Mouse (Mus musculus): ENCODE results near the gene Pi16. TPM values are rescaled to one million over a fixed set of nuclear protein-coding genes. Genes with fewer than 3 reads are reported as not detected.

Gene Pi16
- polyA plus RNA-seq, 1 experiment from 2014 or later = 0.36 TPM

- WGBS = 23% methylated on average over 5 of the region's 5 CpGs
- Histone ChIP-seq H3K36me3 (ENCODE audit: control insufficient read depth, insufficient read depth, low read length) (no peaks in the 10 kb centered on the region), H3K27me3 (ENCODE audit: control insufficient read depth, insufficient read depth, low read length) (no peaks in the 10 kb centered on the region), H3K4me1 (ENCODE audit: control insufficient read depth, insufficient read depth, low read length) (peaks cover 18% of the 10 kb centered on the region), H3K9ac (ENCODE audit: low read length) (peak overlapping the region; percentile 72), H3K4me3 (ENCODE audit: low read depth, low read length) (no peak overlapping the region), H3K9me3 (ENCODE audit: control insufficient read depth, low read length) (no peaks in the 10 kb centered on the region), H3K4me2 (ENCODE audit: low read depth) (peak overlapping the region; percentile 53), H3K27ac (ENCODE audit: low read depth, low read length) (peak overlapping the region; percentile 99)
- ATAC-seq (ENCODE audit: insufficient read depth, low FRiP score, low TSS enrichment) = peak; percentile 66
- DNase-seq (ENCODE audit: low spot score) = peak; percentile 71
Measured at GRCm38 (mm10) chr17:29355461-29355840, 38.0 kb downstream of the Pi16 start.

- Histone ChIP-seq H3K27ac (ENCODE audit: low read depth, low read length) (peak overlapping the region; percentile 99), H3K4me3 (ENCODE audit: low read depth, low read length) (peak overlapping the region; percentile 17), H3K4me2 (ENCODE audit: low read depth) (peak overlapping the region; percentile 53), H3K9me3 (ENCODE audit: control insufficient read depth, low read length) (no peaks in the 10 kb centered on the region), H3K36me3 (ENCODE audit: control insufficient read depth, insufficient read depth, low read length) (no peaks in the 10 kb centered on the region), H3K9ac (ENCODE audit: low read length) (peak overlapping the region; percentile 72), H3K4me1 (ENCODE audit: control insufficient read depth, insufficient read depth, low read length) (peaks cover 18% of the 10 kb centered on the region), H3K27me3 (ENCODE audit: control insufficient read depth, insufficient read depth, low read length) (no peaks in the 10 kb centered on the region)
- DNase-seq (ENCODE audit: low spot score) = peak; percentile 59
- 19% methylated on average over 17 of the region's 17 CpGs for WGBS
- peak; percentile 61 for ATAC-seq (ENCODE audit: insufficient read depth, low FRiP score, low TSS enrichment)
Measured at GRCm38 (mm10) chr17:29355841-29356478, 38.5 kb downstream of the Pi16 start.

- Histone ChIP-seq H3K27me3 (ENCODE audit: control insufficient read depth, insufficient read depth, low read length) (no peaks in the 10 kb centered on the region), H3K9ac (ENCODE audit: low read length) (peak overlapping the region; percentile 72), H3K4me2 (ENCODE audit: low read depth) (peak overlapping the region; percentile 53), H3K36me3 (ENCODE audit: control insufficient read depth, insufficient read depth, low read length) (no peaks in the 10 kb centered on the region), H3K4me3 (ENCODE audit: low read depth, low read length) (peak overlapping the region; percentile 17), H3K9me3 (ENCODE audit: control insufficient read depth, low read length) (no peaks in the 10 kb centered on the region), H3K27ac (ENCODE audit: low read depth, low read length) (peak overlapping the region; percentile 99), H3K4me1 (ENCODE audit: control insufficient read depth, insufficient read depth, low read length) (peaks cover 18% of the 10 kb centered on the region)
- ATAC-seq (ENCODE audit: insufficient read depth, low FRiP score, low TSS enrichment) (peak; percentile 95), DNase-seq (ENCODE audit: low spot score) (peak; percentile 87)
- under 1% methylated on average over 11 of the region's 11 CpGs for WGBS
Measured at GRCm38 (mm10) chr17:29356479-29356856, 39.0 kb downstream of the Pi16 start.

GRCm38 (mm10) chr17:29356882-29357281 lies 39.4 kb downstream of the Pi16 start:
- no peaks in the 10 kb centered on the region for H3K9me3 ChIP-seq (ENCODE audit: control insufficient read depth, low read length)
- peak; percentile 63 for ATAC-seq (ENCODE audit: insufficient read depth, low FRiP score, low TSS enrichment)
- H3K4me2 ChIP-seq (ENCODE audit: low read depth) = peak overlapping the region; percentile 53
- H3K4me3 ChIP-seq (ENCODE audit: low read depth, low read length) = peak overlapping the region; percentile 17
- no peak for DNase-seq (ENCODE audit: low spot score)
- 3% methylated on average over 8 of the region's 9 CpGs for WGBS
- peaks cover 18% of the 10 kb centered on the region for H3K4me1 ChIP-seq (ENCODE audit: control insufficient read depth, insufficient read depth, low read length)
- no peaks in the 10 kb centered on the region for H3K36me3 ChIP-seq (ENCODE audit: control insufficient read depth, insufficient read depth, low read length)
- no peaks in the 10 kb centered on the region for H3K27me3 ChIP-seq (ENCODE audit: control insufficient read depth, insufficient read depth, low read length)
- peak overlapping the region; percentile 99 for H3K27ac ChIP-seq (ENCODE audit: low read depth, low read length)
- H3K9ac ChIP-seq (ENCODE audit: low read length) = peak overlapping the region; percentile 47

GRCm38 (mm10) chr17:29358928-29359327 lies 41.4 kb downstream of the Pi16 start:
- no peak for DNase-seq (ENCODE audit: low spot score)
- peaks cover 18% of the 10 kb centered on the region for H3K4me1 ChIP-seq (ENCODE audit: control insufficient read depth, insufficient read depth, low read length)
- H3K27ac ChIP-seq (ENCODE audit: low read depth, low read length) = no peak overlapping the region
- ATAC-seq (ENCODE audit: insufficient read depth, low FRiP score, low TSS enrichment) = no peak
- H3K9ac ChIP-seq (ENCODE audit: low read length) = no peak overlapping the region
- no peaks in the 10 kb centered on the region for H3K36me3 ChIP-seq (ENCODE audit: control insufficient read depth, insufficient read depth, low read length)
- no peak overlapping the region for H3K4me3 ChIP-seq (ENCODE audit: low read depth, low read length)
- no peaks in the 10 kb centered on the region for H3K9me3 ChIP-seq (ENCODE audit: control insufficient read depth, low read length)
- WGBS = 78% methylated on average over 3 of the region's 3 CpGs
- H3K27me3 ChIP-seq (ENCODE audit: control insufficient read depth, insufficient read depth, low read length) = no peaks in the 10 kb centered on the region
- no peak overlapping the region for H3K4me2 ChIP-seq (ENCODE audit: low read depth)

GRCm38 (mm10) chr17:29360761-29361221 lies 43.3 kb downstream of the Pi16 start, which contains the start of gene Fgd2:
Fgd2 (plus strand) TSS chr17:29360914.
- Histone ChIP-seq H3K27ac (ENCODE audit: low read depth, low read length) (no peak within 1 kb of the TSS), H3K36me3 (ENCODE audit: control insufficient read depth, insufficient read depth, low read length) (no peaks in the 10 kb centered on the region), H3K27me3 (ENCODE audit: control insufficient read depth, insufficient read depth, low read length) (no peaks in the 10 kb centered on the region), H3K4me1 (ENCODE audit: control insufficient read depth, insufficient read depth, low read length) (peaks cover 11% of the 10 kb centered on the region), H3K9me3 (ENCODE audit: control insufficient read depth, low read length) (no peaks in the 10 kb centered on the region), H3K4me2 (ENCODE audit: low read depth) (no peak within 1 kb of the TSS), H3K9ac (ENCODE audit: low read length) (no peak within 1 kb of the TSS), H3K4me3 (ENCODE audit: low read depth, low read length) (no peak within 1 kb of the TSS)
- ATAC-seq (ENCODE audit: insufficient read depth, low FRiP score, low TSS enrichment) = no peak
- 24% methylated on average over 5 of the region's 5 CpGs for WGBS
- no peak for DNase-seq (ENCODE audit: low spot score)

GRCm38 (mm10) chr17:29361982-29362691 lies 44.7 kb downstream of the Pi16 start:
- Histone ChIP-seq H3K4me3 (ENCODE audit: low read depth, low read length) (no peak overlapping the region), H3K27me3 (ENCODE audit: control insufficient read depth, insufficient read depth, low read length) (no peaks in the 10 kb centered on the region), H3K9ac (ENCODE audit: low read length) (no peak overlapping the region), H3K36me3 (ENCODE audit: control insufficient read depth, insufficient read depth, low read length) (no peaks in the 10 kb centered on the region), H3K4me1 (ENCODE audit: control insufficient read depth, insufficient read depth, low read length) (peaks cover 2% of the 10 kb centered on the region; the same call in 1 of the 2 replicates), H3K9me3 (ENCODE audit: control insufficient read depth, low read length) (no peaks in the 10 kb centered on the region), H3K27ac (ENCODE audit: low read depth, low read length) (no peak overlapping the region), H3K4me2 (ENCODE audit: low read depth) (no peak overlapping the region)
- no peak for ATAC-seq (ENCODE audit: insufficient read depth, low FRiP score, low TSS enrichment)
- DNase-seq (ENCODE audit: low spot score) = no peak
- WGBS = 60% methylated on average over 8 of the region's 8 CpGs

GRCm38 (mm10) chr17:29363109-29363508 lies 45.6 kb downstream of the Pi16 start:
- Histone ChIP-seq H3K36me3 (ENCODE audit: control insufficient read depth, insufficient read depth, low read length) (no peaks in the 10 kb centered on the region), H3K4me3 (ENCODE audit: low read depth, low read length) (no peak overlapping the region), H3K4me1 (ENCODE audit: control insufficient read depth, insufficient read depth, low read length) (no peaks in the 10 kb centered on the region), H3K9ac (ENCODE audit: low read length) (no peak overlapping the region), H3K9me3 (ENCODE audit: control insufficient read depth, low read length) (no peaks in the 10 kb centered on the region), H3K27ac (ENCODE audit: low read depth, low read length) (no peak overlapping the region), H3K27me3 (ENCODE audit: control insufficient read depth, insufficient read depth, low read length) (no peaks in the 10 kb centered on the region), H3K4me2 (ENCODE audit: low read depth) (no peak overlapping the region)
- no peak for DNase-seq (ENCODE audit: low spot score)
- 86% methylated on average over 8 of the region's 8 CpGs for WGBS
- ATAC-seq (ENCODE audit: insufficient read depth, low FRiP score, low TSS enrichment) = no peak

Measured in neural tube, embryonic 11.5 days (tissue).